Mouse (Mus musculus) myocyte (in vitro differentiated cells): ENCODE measurements around the gene Cpxm2. TPM values are rescaled to one million over a fixed set of nuclear protein-coding genes. Genes with fewer than 3 reads are reported as not detected.

Source experiments
- H3K27me3 ChIP-seq: one replicate; pipeline ENCODE4 v1.6.1; 2011; ENCODE audit not compliant: control insufficient read depth, insufficient read depth, insufficient read length
- H3K36me3 ChIP-seq: one replicate; pipeline ENCODE4 v1.6.1; 2011; ENCODE audit not compliant: control insufficient read depth, insufficient read depth
- H3K4me2 ChIP-seq: one replicate; pipeline ENCODE4 v1.6.1; 2011; ENCODE audit warnings: low read depth, control low read depth
- H3K4me3 ChIP-seq: one replicate; pipeline ENCODE4 v1.5.1; 2011; ENCODE audit warnings: mild to moderate bottlenecking, control low read depth, moderate library complexity
- H3K79me2 ChIP-seq: one replicate; pipeline ENCODE4 v1.6.1; 2011; ENCODE audit not compliant: control insufficient read depth, insufficient read depth
- H3ac ChIP-seq: one replicate; pipeline ENCODE4 v1.6.1; 2011; ENCODE audit not compliant: control insufficient read depth, insufficient read length
- CEBPB ChIP-seq: IDR thresholded peaks from 2 replicates; pipeline ENCODE4 v1.6.1; 2011; ENCODE audit warnings: mild to moderate bottlenecking, moderate library complexity; ENCODE audit not compliant: poor library complexity, insufficient read depth, severe bottlenecking
- E2F4 ChIP-seq: IDR thresholded peaks from one replicate; pipeline ENCODE4 v1.6.1; 2011; ENCODE audit warnings: mild to moderate bottlenecking, control low read depth, moderate library complexity; ENCODE audit not compliant: insufficient read depth
- MAX ChIP-seq: IDR thresholded peaks from one replicate; pipeline ENCODE4 v1.6.1; 2011; ENCODE audit warnings: low read depth, mild to moderate bottlenecking, control low read depth
- MYOD1 ChIP-seq, 3 experiments: IDR thresholded peaks; one replicate each; pipeline ENCODE4 v1.6.1; 2011; ENCODE audit warnings: control low read depth in 2 of 3, low read depth in 2 of 3, mild to moderate bottlenecking in 2 of 3, moderate library complexity in 1 of 3; ENCODE audit not compliant: insufficient read length in 2 of 3, control insufficient read depth in 1 of 3
- MYOG ChIP-seq, 3 experiments: IDR thresholded peaks; one replicate each; pipeline ENCODE4 v1.6.1; 2011; ENCODE audit warnings: control low read depth in 2 of 3, low read depth in 2 of 3, mild to moderate bottlenecking in 2 of 3; ENCODE audit not compliant: insufficient read length in 2 of 3, control insufficient read depth in 1 of 3, insufficient read depth in 1 of 3
- POLR2A ChIP-seq: IDR thresholded peaks from one replicate; pipeline ENCODE4 v1.6.1; 2011; ENCODE audit warnings: low read depth, mild to moderate bottlenecking, control low read depth, moderate library complexity; ENCODE audit not compliant: insufficient read length
- POLR2AphosphoS2 ChIP-seq: IDR thresholded peaks from one replicate; pipeline ENCODE4 v1.6.1; 2011; ENCODE audit warnings: low read depth, control low read depth; ENCODE audit not compliant: insufficient read length
- REST ChIP-seq: IDR thresholded peaks from one replicate; pipeline ENCODE4 v1.6.1; 2011; ENCODE audit warnings: mild to moderate bottlenecking, control low read depth, moderate library complexity; ENCODE audit not compliant: insufficient read depth, insufficient read length
- SRF ChIP-seq: IDR thresholded peaks from one replicate; pipeline ENCODE4 v1.6.1; 2011; ENCODE audit warnings: low read depth; ENCODE audit not compliant: control insufficient read depth, insufficient read length
- TCF12 ChIP-seq: IDR thresholded peaks from one replicate; pipeline ENCODE4 v1.6.1; 2011; ENCODE audit warnings: mild to moderate bottlenecking, control low read depth; ENCODE audit not compliant: poor library complexity, insufficient read depth, severe bottlenecking
- TCF3 ChIP-seq: IDR thresholded peaks from one replicate; pipeline ENCODE4 v1.6.1; 2011; ENCODE audit warnings: low read depth, control low read depth; ENCODE audit not compliant: insufficient read length
- USF1 ChIP-seq: IDR thresholded peaks from one replicate; pipeline ENCODE4 v1.6.1; 2011; ENCODE audit warnings: low read depth, mild to moderate bottlenecking, control low read depth, moderate library complexity
- polyA plus RNA-seq: library from polyadenylated mRNA; unstranded; fragments of >200 nt; fragmentation: generic; extraction: Trizol; gene quantifications from one replicate; pipeline ENCODE4 v1.2.1, GENCODE M21; 2012; ENCODE audit warnings: missing spikeins

The Cpxm2 gene
- polyA plus RNA-seq, 1 experiment = not detected

GRCm38 (mm10) chr7:132060116-132060515 lies 94.4 kb downstream of the Cpxm2 start:
- Histone ChIP-seq H3K4me3 (no peak overlapping the region), H3K36me3 (no peaks in the 10 kb centered on the region), H3K79me2 (no peaks in the 10 kb centered on the region), H3K4me2 (no peak overlapping the region), H3ac (no peak overlapping the region), H3K27me3 (no peaks in the 10 kb centered on the region)
- no peak for TF ChIP-seq MAX
- TF ChIP-seq REST = peak; percentile 59

GRCm38 (mm10) chr7:132056565-132056964 lies 98.0 kb downstream of the Cpxm2 start:
- Histone ChIP-seq H3K4me2 (no peak overlapping the region), H3ac (no peak overlapping the region), H3K4me3 (no peak overlapping the region), H3K27me3 (no peaks in the 10 kb centered on the region), H3K79me2 (no peaks in the 10 kb centered on the region), H3K36me3 (no peaks in the 10 kb centered on the region)
- TF ChIP-seq SRF (no peak), MYOG (IDR thresholded peaks at IDR 0.05; ENCODE audit: control insufficient read depth in 1 of 3, insufficient read depth in 1 of 3, insufficient read length in 2 of 3, low read depth in 2 of 3) (no peak)

GRCm38 (mm10) chr7:132046662-132047061 lies 107.9 kb downstream of the Cpxm2 start:
- H3K4me2 ChIP-seq = no peak overlapping the region
- no peaks in the 10 kb centered on the region for H3K36me3 ChIP-seq
- no peak overlapping the region for H3ac ChIP-seq
- no peak overlapping the region for H3K4me3 ChIP-seq
- no peaks in the 10 kb centered on the region for H3K27me3 ChIP-seq
- no peaks in the 10 kb centered on the region for H3K79me2 ChIP-seq
- TF ChIP-seq POLR2AphosphoS2 (no peak), TCF12 (no peak), POLR2A (no peak), TCF3 (no peak), USF1 (no peak), REST (no peak), MYOD1 (IDR thresholded peaks at IDR 0.05; ENCODE audit: control insufficient read depth in 1 of 3, insufficient read length in 2 of 3, low read depth in 2 of 3) (no peak), CEBPB (no peak), E2F4 (no peak), MYOG (IDR thresholded peaks at IDR 0.05; ENCODE audit: control insufficient read depth in 1 of 3, insufficient read depth in 1 of 3, insufficient read length in 2 of 3, low read depth in 2 of 3) (no peak), SRF (no peak), MAX (no peak)

GRCm38 (mm10) chr7:132031940-132032531 lies 122.5 kb downstream of the Cpxm2 start:
- TF ChIP-seq REST (no peak), MAX (no peak), USF1 (no peak), POLR2AphosphoS2 (no peak), E2F4 (no peak), POLR2A (no peak), MYOG (IDR thresholded peaks at IDR 0.05; ENCODE audit: control insufficient read depth in 1 of 3, insufficient read depth in 1 of 3, insufficient read length in 2 of 3, low read depth in 2 of 3) (no peak), TCF12 (no peak), MYOD1 (IDR thresholded peaks at IDR 0.05; ENCODE audit: control insufficient read depth in 1 of 3, insufficient read length in 2 of 3, low read depth in 2 of 3) (no peak), SRF (no peak), TCF3 (no peak), CEBPB (no peak)
- Histone ChIP-seq H3K4me3 (no peak overlapping the region), H3ac (no peak overlapping the region), H3K27me3 (no peaks in the 10 kb centered on the region), H3K79me2 (no peaks in the 10 kb centered on the region), H3K36me3 (no peaks in the 10 kb centered on the region), H3K4me2 (no peak overlapping the region)

- Histone ChIP-seq H3K4me3 (no peak overlapping the region), H3K4me2 (no peak overlapping the region), H3K36me3 (no peaks in the 10 kb centered on the region), H3K79me2 (no peaks in the 10 kb centered on the region), H3ac (no peak overlapping the region), H3K27me3 (no peaks in the 10 kb centered on the region)
- no peak for TF ChIP-seq CEBPB
- TF ChIP-seq MAX = no peak
- no peak for TF ChIP-seq TCF12
- TF ChIP-seq POLR2AphosphoS2 = no peak
- TF ChIP-seq POLR2A = no peak
- TF ChIP-seq MYOG (IDR thresholded peaks at IDR 0.05; ENCODE audit: control insufficient read depth in 1 of 3, insufficient read depth in 1 of 3, insufficient read length in 2 of 3, low read depth in 2 of 3) = no peak
- no peak for TF ChIP-seq USF1
- no peak for TF ChIP-seq MYOD1 (IDR thresholded peaks at IDR 0.05; ENCODE audit: control insufficient read depth in 1 of 3, insufficient read length in 2 of 3, low read depth in 2 of 3)
- no peak for TF ChIP-seq E2F4
- no peak for TF ChIP-seq SRF
- no peak for TF ChIP-seq REST
These were observed 127.9 kb downstream of the Cpxm2 start for GRCm38 (mm10) chr7:132026671-132027070.
